Mouse (Mus musculus): ENCODE measurements around the gene Rpia.

Rpia gene

DNA sequence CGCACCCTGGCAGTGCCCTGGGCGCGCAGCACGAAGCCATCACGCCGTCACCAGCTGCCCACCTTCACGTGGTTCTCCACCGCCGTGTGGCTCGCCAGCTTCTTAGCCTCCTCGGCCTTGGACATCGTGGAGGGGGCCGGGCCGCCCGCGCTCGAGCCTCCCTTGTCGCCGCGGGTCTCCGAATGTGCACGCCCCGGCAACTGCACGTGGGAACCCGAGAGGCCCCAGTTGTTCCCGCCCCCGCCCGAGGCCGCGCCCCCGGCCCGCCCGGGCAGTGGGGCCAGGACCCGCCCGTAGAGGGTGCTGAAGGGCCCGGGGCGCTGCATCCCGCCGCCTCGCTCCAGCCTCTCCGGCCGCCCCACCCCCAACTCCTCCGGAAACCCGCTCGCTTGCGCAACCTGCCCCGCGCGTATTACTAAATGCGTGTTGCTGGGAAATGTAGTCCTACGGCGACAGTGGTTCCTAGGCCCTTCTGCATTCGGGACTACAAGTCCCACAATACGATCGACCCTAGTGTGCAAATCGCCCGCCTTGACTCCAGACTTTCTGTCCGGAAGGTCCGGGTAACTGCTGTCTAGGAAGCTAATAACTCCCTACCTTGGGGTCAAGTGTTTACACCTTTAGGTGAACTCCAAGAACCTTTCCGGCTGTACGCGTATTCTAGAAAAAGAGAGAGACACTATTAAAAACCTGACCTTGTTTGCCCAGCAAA is at the start of gene Rpia:
Rpia (minus strand) TSS at position 409 of the 712 bp plus-strand sequence.
- DNase-seq (ENCODE audit: low read depth): peak; percentile 95

DNA sequence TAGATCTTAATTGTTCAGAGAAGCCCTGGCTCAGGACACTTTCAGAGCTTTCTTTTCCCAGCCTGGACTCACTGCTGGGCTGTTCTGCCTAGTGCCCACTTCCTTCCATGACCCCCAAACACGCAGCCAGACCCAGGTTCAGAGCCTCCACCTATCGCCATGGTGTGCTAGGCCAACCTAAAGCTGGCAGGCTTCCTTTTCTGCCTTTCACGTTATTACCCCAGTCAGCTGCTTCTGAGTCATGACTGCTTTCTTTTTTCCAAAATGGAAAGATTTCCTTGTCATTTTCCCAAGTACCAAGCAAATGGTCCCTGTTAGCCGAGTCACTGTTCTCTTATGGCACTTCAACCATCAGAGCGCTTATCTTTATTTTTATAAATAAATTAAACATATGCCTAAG is 48.2 kb upstream of the Rpia start:
- DNase-seq (ENCODE audit: low read depth): no peak

DNA sequence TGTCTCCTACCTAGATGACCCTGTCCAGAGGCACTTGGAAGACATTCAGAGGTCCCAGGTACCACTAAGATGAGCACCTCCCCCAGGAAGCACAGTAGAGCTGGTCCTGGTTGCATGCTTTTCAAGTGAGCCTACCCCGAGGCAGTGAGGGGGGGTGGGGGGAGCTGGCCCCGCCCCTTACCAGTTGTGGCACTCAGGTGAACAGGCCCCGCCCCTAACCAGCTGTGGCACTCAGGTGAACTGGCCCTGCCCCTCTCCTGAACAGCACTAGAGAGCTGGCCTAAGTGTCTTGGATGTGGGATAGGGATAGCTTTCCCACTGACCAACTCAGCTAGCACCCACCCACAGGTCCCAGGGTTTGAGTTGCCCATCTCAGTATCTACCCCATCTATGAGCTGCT is 46.5 kb upstream of the Rpia start:
- no peak for DNase-seq (ENCODE audit: low read depth)

DNA sequence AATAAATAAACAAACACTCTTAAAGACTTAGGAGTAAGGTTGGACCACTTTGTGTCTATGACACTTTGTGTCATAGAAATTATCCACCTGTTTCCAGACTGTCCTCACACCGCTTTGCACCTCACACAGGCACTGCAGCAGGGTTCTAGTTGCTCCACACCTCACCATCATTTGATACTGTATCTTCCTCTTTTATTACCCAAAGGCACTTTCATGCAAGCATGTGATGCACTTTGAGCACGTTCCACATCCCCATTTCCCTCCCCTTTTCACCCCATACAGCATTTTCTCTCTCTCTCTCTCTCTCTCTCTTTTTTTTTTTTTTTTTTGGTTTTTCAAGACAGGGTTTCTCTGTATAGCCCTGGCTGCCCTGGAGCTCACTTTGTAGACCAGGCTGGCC is 45.3 kb upstream of the Rpia start:
- DNase-seq (ENCODE audit: low read depth): no peak

DNA sequence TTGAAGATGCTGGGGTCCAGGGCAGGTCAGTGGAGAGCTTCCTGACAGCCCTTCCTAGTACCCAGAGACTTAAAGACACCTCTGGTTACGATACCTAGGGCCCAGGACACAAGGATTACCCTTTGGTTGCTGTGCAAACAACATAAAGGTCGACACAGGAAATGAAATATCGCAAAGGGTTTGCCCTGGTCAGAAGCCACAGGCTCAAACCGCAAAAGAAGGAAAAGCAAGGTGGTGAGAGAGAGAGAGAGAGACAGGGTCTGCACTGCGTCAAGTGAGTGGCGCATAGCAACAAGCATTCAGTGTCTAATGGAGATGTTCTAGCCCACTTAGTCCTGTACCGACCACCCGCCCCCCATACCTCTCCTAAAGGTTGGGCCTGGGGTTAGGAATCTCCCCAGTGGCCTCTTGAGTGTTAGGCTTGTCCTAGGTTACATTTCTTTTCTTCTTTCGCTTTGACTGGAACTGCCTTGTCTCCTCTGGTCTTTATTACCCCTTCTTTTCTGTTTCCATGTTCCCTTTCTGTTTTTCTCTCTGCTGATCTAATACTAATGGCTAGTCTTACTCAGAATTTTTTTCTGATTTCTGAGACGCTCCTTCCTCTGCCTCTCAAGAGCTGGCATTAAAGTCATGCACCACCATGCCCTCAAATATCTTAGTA is 39.3 kb upstream of the Rpia start:
- no peak for DNase-seq (ENCODE audit: low read depth)

DNA sequence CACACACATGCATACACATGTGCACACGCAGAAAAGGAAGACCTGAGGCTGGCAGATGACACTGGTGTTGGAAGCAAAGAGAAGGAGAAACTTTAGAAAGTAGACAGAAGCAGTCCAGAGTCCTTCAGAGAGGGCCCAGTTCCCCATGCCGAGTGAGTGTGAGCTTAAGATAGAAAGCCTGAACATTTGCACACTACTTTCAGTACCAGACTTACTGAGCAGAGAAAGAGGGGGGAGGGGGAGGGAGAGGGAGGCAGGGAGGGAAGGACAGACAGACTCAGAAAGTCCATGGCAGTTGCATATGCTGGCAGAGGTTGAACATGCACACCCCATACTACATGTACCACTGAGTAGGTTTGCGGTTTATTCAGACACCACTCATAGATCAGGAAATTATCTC is 38.5 kb upstream of the Rpia start:
- peak; percentile 44 for DNase-seq (ENCODE audit: low read depth)

DNA sequence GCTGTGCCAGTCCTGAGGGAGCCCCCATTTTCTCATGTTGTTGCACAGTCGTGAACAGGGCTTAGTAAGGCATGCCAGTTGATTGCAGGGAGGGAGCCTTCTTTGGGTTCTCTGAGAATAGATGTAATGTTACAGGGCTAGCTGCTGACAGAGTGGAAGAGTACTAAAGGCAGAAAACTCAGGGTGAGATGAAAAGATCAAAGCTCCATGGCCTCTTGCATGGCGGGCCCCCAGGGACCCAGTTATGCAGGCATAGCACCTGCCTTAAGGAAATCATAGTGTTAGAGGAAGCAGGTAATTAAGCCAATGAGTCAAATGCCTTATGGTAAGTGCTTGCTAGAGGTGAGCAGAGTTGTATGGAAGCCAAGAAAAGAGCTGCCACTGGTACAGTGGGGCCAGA is 37.4 kb upstream of the Rpia start:
- no peak for DNase-seq (ENCODE audit: low read depth)

DNA sequence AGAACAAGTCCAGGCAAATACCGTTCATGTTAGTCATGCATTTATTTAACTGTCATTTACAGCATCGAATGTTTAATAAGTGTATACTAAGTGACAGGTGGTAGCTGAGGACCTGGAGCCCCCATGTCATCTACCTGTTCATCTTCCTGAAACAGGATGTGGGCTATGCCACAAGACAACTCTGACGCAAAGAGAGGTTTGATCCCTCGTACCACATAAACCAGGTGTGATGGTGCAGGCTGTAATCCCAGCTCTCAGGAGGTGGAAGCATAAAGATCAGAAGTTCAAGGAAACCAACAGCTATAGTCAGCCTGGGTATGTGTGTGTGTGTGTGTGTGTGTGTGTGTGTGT is 32.9 kb upstream of the Rpia start:
- DNase-seq (ENCODE audit: low read depth): peak; percentile 94

DNA sequence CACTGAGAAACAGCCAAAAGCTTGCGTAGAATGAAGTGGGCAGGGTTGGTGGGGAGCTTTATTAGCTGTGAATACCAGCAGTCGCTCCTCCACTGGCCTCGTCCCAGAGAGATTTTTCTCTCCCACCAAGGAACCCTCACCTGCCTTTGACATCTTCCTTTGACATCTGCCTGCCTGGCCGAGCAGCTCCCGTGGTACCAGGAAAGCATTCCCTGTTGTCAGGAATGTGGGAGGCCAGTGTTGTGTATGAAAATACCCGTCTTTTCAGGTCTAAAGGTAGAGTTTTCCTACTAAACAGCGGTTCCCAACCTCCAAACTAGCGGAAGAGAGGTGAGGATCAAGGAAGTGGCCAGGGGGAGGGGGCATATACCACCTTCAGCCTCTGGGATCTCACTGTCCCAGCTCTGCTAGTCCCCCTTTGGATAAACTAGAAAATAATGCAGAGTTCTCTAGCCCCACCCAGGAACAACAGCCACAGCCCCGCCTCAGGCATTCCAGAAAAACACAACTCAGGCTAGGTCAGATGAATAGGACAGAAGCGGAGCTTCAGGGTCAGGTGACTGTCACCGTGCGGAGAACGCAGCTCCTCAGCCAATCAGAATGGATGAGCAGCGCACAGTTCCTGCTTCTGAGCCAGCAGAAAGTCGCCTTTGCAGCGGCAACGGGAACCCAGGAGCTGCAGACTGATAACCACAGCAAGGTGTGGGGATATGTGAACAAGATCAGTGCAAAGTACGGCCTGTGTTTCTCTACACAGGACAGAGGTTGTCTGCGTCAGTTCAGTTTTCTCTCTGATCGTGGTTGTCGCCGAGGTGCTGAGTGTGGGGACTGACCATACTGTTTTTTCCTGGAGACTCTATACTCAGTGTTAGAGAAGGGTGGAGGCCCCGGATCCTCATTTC is 32.3 kb upstream of the Rpia start:
- DNase-seq (ENCODE audit: low read depth): no peak

DNA sequence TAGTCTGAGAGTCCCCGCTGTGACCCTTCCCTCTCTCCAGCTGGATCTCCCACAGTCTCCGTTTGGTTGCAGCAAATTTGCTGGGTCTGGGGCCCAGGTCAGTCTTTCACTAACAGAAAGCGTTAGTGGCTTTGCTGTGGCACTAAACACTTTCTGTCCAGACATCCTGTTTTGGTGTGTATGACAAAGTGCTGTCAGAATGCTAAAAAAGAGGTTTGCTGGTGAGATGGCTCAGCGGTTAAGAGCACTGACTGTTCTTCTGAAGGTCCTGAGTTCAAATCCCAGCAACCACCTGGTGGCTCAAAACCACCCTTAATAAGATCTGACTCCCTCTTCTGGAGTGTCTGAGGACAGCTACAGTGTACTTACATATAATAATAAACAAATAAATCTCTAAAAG is 31.2 kb upstream of the Rpia start:
- peak; percentile 32 for DNase-seq (ENCODE audit: low read depth)

DNA sequence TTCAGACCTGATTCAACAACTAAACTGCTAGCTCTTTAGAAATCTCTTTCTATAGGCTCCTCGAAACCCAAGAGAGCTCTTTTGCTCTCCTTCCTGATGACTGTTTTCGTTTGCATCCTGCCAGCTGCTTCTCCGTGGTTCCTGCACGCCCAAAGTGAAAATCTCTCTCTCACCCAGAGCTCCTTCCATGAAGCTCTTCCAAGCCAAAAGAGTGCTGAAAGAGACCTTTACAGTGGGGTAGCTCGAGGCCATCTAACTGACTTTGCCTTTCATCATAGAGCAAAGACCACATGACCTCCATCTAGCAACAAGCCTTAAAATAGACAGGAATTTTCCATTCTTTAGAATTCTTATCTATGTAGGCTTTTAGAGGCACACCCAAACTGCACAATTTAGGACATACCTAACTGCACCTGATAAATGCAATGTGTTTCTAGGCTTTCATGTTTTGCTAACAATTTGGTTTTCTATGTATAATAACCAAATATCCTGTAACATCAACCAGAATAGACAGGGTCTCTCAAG is 30.4 kb upstream of the Rpia start:
- peak; percentile 29 for DNase-seq (ENCODE audit: low read depth)

DNA sequence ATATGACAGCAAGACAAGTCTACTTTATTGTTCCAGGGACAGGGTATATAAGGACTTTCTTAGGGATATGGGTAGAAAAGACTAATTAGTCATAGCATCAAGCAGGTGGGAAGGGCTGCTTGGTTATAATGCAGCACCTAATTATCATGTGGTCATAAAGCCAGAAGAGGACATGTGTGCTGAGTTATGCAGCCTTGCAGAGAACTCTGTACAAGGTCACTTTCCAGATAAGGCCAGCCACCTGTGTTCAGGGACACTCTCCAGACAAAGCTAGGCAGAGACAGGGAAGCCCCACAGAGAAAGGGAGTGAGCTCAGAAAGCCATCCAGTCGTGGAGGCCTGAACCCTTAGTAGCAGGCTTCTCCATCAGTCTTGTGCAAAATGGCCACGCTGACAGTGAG is 29.5 kb upstream of the Rpia start:
- DNase-seq (ENCODE audit: low read depth): no peak

DNA sequence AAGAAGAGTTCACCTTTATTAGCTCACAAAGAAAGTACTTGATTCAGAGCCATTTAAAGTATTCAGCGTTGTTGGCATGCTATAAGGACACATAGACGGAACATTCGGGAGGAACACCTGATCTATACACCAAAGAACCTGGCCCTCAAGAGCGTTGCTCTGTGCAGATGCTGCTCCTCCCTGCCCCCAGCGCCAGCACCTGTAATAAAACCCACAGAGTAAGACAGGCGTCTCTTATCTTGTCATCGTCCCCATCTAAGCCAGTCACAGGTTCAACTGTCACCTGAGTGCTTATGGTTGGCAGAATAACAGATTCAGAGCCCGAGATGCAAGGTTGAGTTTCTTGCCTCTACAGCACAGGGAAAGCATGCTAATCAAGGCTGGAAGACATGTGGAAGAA is 23.4 kb upstream of the Rpia start:
- peak; percentile 59 for DNase-seq (ENCODE audit: low read depth)

DNA sequence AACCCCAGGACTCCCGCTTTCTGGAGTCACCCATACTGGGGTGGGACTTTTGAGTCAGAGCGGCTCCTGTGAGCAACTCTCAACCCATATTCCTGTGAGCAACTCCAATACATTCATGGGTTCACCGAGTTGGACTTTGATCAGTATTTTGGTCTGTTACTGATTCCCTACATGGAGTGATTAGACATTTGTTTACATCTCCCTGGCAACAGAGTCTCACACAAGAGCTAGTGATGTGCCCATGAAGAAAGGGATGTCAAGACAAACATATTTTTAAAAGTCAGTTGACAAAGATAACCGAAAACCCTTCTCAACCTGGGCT is 22.6 kb upstream of the Rpia start:
- peak; percentile 62 for DNase-seq (ENCODE audit: low read depth)

DNA sequence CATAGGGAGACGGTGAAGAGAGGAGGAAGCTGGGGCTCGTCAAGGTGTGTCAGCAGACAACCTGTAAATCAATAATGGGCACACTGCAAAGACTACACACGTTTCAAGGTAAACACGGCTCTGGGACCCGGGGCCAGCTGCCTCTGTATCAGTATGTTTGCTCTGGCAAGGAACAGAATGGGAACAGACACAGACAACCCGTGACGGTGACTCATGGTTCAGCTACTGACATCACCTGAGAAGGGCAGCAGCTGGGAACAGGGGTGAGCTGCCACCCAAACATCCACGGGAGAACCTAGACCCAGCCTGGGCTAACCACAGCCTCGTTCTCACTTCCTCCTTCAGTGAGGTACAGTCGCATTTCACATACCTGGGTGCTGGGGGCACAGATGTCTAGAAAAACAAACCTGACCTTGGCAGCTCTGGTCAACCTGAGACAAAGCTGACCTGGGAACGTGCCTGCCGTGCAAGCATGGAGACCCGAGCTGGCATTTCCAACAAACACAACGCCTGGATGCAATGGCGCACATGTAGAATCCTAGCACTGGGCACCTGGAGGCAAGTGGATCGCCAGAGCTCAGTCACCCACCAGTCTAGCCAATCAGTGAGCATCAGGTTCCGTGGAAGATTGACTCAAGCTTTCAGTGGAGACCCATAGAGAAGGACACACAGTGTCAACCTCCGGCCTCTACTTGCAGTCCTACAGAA is 22.0 kb upstream of the Rpia start:
- DNase-seq (ENCODE audit: low read depth): peak; percentile 76

DNA sequence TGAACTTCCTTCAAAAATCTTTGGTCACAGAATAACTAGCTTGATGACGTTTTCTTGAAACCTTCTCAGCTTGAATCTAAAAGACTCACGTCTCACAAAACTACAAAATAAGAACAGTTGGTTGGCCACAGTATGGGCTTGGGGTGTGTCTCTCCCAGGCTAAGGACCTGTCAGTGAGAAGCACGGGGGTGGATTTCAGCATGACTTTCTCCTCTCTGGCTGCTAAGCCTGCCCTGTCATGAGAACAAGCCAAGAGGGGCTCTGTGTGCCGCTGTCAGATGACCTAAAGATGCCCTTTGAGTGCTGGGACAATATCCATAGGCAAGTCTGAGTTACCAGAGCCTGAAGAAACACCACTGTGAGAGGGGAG is 20.5 kb upstream of the Rpia start:
- DNase-seq (ENCODE audit: low read depth): peak; percentile 26

DNA sequence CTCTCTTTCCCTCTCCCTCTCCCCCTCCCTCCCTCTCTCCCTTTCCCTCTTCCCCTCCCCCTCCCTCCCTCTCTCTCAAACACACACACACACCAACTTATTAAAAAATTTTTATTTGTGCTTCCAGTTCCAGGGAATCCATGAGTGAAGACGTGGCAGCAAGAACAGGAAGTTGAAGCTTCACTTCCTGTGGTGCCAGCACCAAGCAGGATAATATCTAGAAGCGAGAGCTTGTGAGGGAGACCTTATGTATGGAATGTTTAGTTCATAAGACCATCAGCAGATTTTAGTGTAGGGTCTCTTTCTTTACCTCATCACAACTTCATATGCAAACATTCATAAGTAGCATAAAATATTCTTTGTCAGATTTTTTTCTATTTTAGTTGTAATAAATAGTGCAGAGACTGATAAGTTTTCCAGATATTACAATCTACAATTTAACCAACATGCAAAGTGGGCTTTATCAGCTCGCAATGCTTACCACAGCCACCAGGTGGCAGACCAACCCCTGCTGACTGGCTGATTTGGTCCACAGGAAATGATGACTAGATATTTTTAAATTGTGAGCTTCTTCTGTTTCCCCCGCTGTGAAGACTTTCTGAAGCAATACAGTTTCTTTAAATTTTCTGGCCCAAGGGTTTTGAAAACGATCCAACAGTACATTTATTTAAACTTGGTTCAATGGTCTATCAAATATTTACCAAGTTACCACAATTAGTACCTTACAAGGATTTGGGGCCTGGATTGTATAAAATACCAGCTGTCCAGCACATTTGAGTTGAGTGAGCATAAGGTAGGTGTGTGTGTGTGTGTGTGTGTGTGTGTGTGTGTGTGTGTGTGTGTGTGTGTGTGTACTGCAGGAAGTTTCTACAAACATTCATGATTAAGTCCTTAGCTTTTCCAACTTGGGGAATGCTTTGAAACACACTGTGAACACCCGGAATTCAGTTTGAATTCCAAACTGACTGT is 19.8 kb upstream of the Rpia start:
- peak; percentile 90 for DNase-seq (ENCODE audit: low read depth)

DNA sequence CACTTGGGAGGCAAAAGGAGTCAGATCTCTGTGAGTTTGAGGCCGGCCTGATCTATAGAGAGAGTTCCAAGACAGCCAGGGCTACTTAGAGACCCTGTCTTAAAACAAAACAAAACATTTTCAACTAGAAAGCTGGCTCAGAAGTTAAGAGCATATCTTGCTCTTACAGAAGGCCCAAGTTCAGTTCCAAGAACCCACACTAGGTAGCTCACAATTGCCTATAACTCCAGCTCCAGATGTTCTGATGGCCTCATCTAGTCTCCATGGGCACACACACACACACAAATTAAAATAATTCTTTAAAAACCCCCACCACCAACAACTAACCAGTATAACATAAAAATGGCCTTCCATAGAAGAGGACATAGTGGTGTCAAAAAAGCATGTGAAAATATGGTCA is 18.5 kb upstream of the Rpia start:
- no peak for DNase-seq (ENCODE audit: low read depth)

DNA sequence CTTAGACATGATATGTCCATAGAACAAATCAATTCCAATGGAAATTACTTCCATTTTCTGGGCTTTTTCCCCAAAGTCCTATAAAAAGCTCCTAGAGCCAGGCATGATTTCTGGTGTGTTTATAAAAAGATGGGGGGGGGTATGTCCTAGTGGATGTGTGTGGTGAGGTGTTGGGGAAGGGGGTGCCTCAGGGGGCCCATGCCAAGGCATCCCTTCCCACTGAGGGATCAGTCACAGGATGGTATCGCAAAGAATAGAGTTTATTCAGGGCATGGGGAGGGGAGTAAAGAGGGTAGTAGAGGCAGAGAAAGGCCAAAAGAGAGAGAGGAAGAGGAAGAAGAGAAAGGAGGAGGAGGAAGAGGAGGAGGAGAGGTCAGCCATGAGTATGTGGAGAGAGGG is 14.5 kb upstream of the Rpia start:
- DNase-seq (ENCODE audit: low read depth): no peak

DNA sequence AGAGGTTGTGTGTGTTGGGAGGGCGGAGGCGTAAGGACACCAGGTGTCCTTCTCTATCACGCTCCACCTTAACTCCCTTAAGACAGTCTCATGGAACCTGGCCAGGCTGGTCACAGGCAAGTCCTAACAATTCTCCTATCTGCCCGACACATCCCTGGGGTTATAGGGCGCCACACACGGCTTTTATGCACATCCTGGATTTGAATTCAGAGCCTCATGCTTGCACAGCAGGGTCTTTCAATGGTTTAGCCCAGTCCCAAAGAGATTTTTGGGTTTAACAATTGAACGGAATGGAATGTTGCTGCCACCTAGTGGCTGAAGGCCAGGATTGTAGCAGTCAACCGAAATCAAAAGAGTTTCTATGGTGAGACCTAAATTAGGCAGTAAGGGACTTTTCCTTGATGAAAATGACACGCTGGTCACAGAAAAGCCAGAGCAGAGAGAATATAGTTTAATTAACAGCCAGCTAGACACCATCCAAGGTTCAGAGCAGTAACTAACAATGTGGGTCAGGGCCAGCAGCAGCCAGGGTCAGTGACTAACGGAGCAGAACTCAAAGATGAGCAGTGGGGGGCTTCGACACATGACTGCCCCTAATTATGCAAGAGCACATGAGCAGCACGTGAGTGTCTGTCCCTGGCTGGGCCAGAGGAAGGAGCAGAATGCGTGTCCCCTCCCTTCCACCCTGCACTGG is 13.9 kb upstream of the Rpia start:
- DNase-seq (ENCODE audit: low read depth): peak; percentile 89

DNA sequence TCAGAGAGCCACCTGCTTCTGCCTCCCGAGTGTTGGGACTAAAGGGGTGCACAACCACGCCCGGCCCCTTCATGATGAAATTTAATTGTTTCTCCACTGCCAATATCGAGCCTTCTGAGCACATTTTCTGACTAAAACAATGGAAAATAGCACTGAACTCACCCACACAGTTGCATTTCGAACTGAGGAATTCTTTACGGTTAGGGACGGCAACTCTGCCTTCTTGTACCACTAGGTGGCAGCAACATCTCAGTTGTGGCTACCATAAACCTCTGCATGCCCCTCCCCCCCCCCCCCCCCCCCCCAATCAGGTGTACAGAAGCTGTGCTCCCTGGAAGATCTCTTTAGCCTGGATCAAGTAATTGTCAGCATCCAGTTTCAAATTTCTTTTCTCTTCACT is 13.2 kb upstream of the Rpia start:
- peak; percentile 89 for DNase-seq (ENCODE audit: low read depth)
